Mouse (Mus musculus) cerebellum, adult 8-10 months (tissue): ENCODE results near the gene Fsip1.

Experiments
- DNase-seq: peaks from one replicate; pipeline ENCODE4 v3.0.0; 2022

Gene Fsip1

GRCm38 (mm10) chr2:118122291-118122690 is 134.5 kb downstream of the Fsip1 start:
- no peak for DNase-seq

GRCm38 (mm10) chr2:118120751-118121150 is 136.0 kb downstream of the Fsip1 start:
- no peak for DNase-seq

GRCm38 (mm10) chr2:118120095-118120494 is 136.7 kb downstream of the Fsip1 start:
- DNase-seq, result no peak

GRCm38 (mm10) chr2:118119684-118120083 is 137.1 kb downstream of the Fsip1 start:
- no peak for DNase-seq

- DNase-seq, result no peak
Observed at GRCm38 (mm10) chr2:118118515-118118914, 138.3 kb downstream of the Fsip1 start.

- DNase-seq, result no peak
Observed at GRCm38 (mm10) chr2:118118045-118118444, 138.7 kb downstream of the Fsip1 start.

- DNase-seq, result no peak
Observed at GRCm38 (mm10) chr2:118117401-118117800, 139.4 kb downstream of the Fsip1 start.

- no peak for DNase-seq
Observed at GRCm38 (mm10) chr2:118116754-118117290, 139.9 kb downstream of the Fsip1 start.

- no peak for DNase-seq
Observed at GRCm38 (mm10) chr2:118116180-118116579, 140.6 kb downstream of the Fsip1 start.

GRCm38 (mm10) chr2:118115647-118116046 is 141.1 kb downstream of the Fsip1 start:
- DNase-seq, result no peak

GRCm38 (mm10) chr2:118114671-118115070 is 142.1 kb downstream of the Fsip1 start:
- DNase-seq, result no peak

GRCm38 (mm10) chr2:118113808-118114524 is 142.8 kb downstream of the Fsip1 start:
- no peak for DNase-seq

GRCm38 (mm10) chr2:118112846-118113479 is 143.8 kb downstream of the Fsip1 start:
- DNase-seq, result no peak

GRCm38 (mm10) chr2:118112438-118112837 is 144.3 kb downstream of the Fsip1 start:
- DNase-seq, result no peak

- peak; percentile 10 for DNase-seq
Observed at GRCm38 (mm10) chr2:118111488-118112131, 145.2 kb downstream of the Fsip1 start, which contains the start of gene Thbs1. Thbs1 (plus strand) TSS chr2:118111876.

- DNase-seq, result peak; percentile 50
Observed at GRCm38 (mm10) chr2:118111116-118111487, 145.7 kb downstream of the Fsip1 start.

- DNase-seq, result no peak
Observed at GRCm38 (mm10) chr2:118110225-118110915, 146.4 kb downstream of the Fsip1 start.

- DNase-seq, result no peak
Observed at GRCm38 (mm10) chr2:118102169-118102568, 154.6 kb downstream of the Fsip1 start.

- DNase-seq, result no peak
Observed at GRCm38 (mm10) chr2:118099104-118099503, 157.7 kb downstream of the Fsip1 start.

GRCm38 (mm10) chr2:118091226-118091625 is 165.5 kb downstream of the Fsip1 start:
- no peak for DNase-seq

- DNase-seq, result no peak
Observed at GRCm38 (mm10) chr2:118087044-118087726, 169.6 kb downstream of the Fsip1 start.

GRCm38 (mm10) chr2:118085647-118086046 is 171.1 kb downstream of the Fsip1 start:
- DNase-seq, result no peak
